Mouse (Mus musculus) embryonic facial prominence, embryonic 11.5 days (tissue): Measurements from ENCODE around the gene AA986860. TPM values are rescaled to one million over a fixed set of nuclear protein-coding genes. Genes with fewer than 3 reads are reported as not detected.

Source experiments
- ATAC-seq: fragments of 200-750 bp; cut with Nextera tagmentation; replicated peaks from 2 replicates; pipeline ENCODE4 v1.8.0; 2017; ENCODE audit warnings: low read depth; ENCODE audit not compliant: insufficient number of reproducible peaks, low FRiP score, low TSS enrichment
- DNase-seq: peaks from one replicate; pipeline ENCODE4 v3.0.0-alpha.2; 2015; ENCODE audit warnings: low spot score
- H3K27ac ChIP-seq: fragments of 300-500 bp; sonication (generic); replicated peaks from 2 replicates; pipeline ENCODE4 v1.5.1; 2014; ENCODE audit warnings: mild to moderate bottlenecking, low read depth, low read length, control low read depth
- H3K27me3 ChIP-seq: fragments of 300-500 bp; sonication (generic); 2 replicates; pipeline ENCODE4 v1.6.1; 2014; ENCODE audit warnings: mild to moderate bottlenecking, low read length, moderate library complexity, mixed read lengths; ENCODE audit not compliant: control insufficient read depth, insufficient read depth
- H3K36me3 ChIP-seq: fragments of 300-500 bp; sonication (generic); replicated peaks from 2 replicates; pipeline ENCODE4 v1.6.1; 2014; ENCODE audit warnings: low read depth, mild to moderate bottlenecking, low read length, moderate library complexity, mixed read lengths; ENCODE audit not compliant: control insufficient read depth, insufficient read depth
- H3K4me1 ChIP-seq: fragments of 300-500 bp; sonication (generic); 2 replicates; pipeline ENCODE4 v1.6.1; 2014; ENCODE audit warnings: low read length, mixed read lengths; ENCODE audit not compliant: control insufficient read depth, insufficient read depth
- H3K4me2 ChIP-seq: fragments of 300-500 bp; sonication (generic); 2 replicates; pipeline ENCODE4 v1.6.1; 2014; ENCODE audit warnings: low read depth, mild to moderate bottlenecking, control low read depth, low read length, moderate library complexity
- H3K4me3 ChIP-seq: fragments of 300-500 bp; sonication (generic); 2 replicates; pipeline ENCODE4 v1.5.1; 2014; ENCODE audit warnings: low read depth, low read length, control low read depth
- H3K9ac ChIP-seq: fragments of 300-500 bp; sonication (generic); replicated peaks from 2 replicates; pipeline ENCODE4 v1.6.1; 2014; ENCODE audit warnings: mild to moderate bottlenecking, control low read depth, low read length
- H3K9me3 ChIP-seq: fragments of 300-500 bp; sonication (generic); replicated peaks from 2 replicates; pipeline ENCODE4 v1.6.1; 2016; ENCODE audit warnings: mild to moderate bottlenecking, low read length, inconsistent platforms, mixed read lengths; ENCODE audit not compliant: control insufficient read depth
- WGBS: fragments of 180-500 bp; shearing (Covaris S2); extraction: QIAGEN DNeasy Blood & Tissue Kit; methylation state at CpG from one replicate; pipeline ENCODE4 v1.1.7; 2014; 5-methylcytosine and 5-hydroxymethylcytosine counted together
- polyA plus RNA-seq: library from polyadenylated mRNA; unstranded; fragments of >200 nt; fragmentation: Nextera tagmentation; extraction: Ambion mirVana; gene quantifications from 2 replicates; pipeline ENCODE4 v1.2.1, GENCODE M21; 2014

Gene AA986860
- 0.67 and 0.89 TPM in 2 replicates for polyA plus RNA-seq

DNA sequence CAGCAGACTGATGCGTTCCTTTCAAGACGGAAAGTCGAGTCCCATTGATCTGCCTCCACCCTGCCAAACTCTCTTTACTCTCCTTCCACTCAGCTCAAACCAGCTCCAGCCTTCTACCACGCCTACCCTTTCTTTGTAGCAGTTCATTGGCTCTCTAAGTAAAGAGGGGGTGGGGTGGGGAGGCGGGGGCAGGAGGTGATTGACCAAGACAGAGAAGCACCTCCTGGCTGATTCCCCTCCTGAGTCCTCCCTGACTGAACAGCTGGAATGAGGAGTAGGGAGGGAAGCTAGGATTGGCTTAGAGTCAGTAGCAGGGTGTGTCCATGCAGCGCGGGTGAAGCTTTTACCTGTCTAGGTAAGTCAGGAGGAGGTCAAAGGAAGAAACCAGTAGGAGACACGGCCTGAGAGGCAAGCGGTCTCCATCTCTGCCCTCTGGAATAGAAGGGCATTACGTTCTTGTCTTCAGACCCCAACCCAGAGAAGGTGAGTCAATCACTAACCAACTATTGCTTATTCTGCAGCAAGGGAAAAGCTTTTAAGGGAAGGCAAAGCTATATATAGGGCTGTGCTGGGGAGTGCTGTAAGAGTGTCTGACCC is at the start of gene AA986860:
TSS of gene AA986860 (plus strand) at position 236 of the 597 bp plus-strand sequence.
- no peaks in the 10 kb centered on the region for H3K9me3 ChIP-seq
- 5% methylated on average over 10 of the region's 10 CpGs for WGBS
- H3K27me3 ChIP-seq: no peaks in the 10 kb centered on the region
- peak; percentile 89 for ATAC-seq
- no peak within 1 kb of the TSS for H3K4me2 ChIP-seq
- H3K4me3 ChIP-seq: no peak within 1 kb of the TSS
- H3K9ac ChIP-seq: no peak within 1 kb of the TSS
- H3K4me1 ChIP-seq: no peaks in the 10 kb centered on the region
- DNase-seq: peak; percentile 48
- no peaks in the 10 kb centered on the region for H3K36me3 ChIP-seq
- no peak within 1 kb of the TSS for H3K27ac ChIP-seq

DNA sequence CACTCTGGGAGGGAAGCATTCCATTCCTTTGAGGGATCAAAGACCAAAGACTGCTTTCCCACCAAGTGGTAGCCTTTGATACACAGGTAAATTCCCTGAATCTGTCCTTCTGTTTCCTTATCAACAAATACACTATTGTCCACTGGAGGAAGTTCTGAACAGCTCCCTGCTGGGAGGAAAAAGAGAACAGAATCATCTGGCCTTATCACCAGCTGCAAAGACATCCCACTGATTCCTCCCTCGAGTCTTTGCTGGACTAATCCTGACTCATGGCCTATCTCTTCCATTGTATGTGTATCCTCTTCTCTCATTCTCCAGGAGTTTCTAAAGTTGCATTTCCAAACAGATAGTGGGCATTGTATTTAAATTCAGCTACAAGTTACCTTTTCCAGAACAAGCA is 47.9 kb upstream of the AA986860 start:
- Histone ChIP-seq H3K27ac (no peak overlapping the region), H3K36me3 (no peaks in the 10 kb centered on the region), H3K27me3 (no peaks in the 10 kb centered on the region), H3K4me2 (no peak overlapping the region), H3K4me3 (no peak overlapping the region), H3K9me3 (no peaks in the 10 kb centered on the region), H3K4me1 (no peaks in the 10 kb centered on the region), H3K9ac (no peak overlapping the region)
- WGBS: 50% methylated on average over 1 of the region's 1 CpGs
- no peak for DNase-seq
- no peak for ATAC-seq

DNA sequence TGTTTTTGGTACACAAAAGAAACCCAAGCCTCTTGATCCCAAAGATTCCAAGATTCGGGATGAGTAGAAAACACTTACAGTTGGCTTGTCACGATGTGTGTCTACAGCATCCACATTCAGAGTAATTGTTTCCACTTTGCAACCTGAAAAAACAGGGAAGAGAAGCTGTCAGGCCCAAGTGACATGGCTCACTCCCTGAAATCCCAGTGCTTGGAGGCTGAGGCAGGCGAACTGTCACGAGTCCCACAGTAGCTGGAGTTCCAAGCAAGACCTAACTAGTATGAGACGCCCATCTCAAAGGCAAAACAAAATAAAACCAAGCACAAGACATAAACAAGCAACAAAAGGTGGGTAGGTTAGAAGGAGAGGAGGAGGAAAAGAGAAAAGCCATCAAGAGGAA is 33.2 kb upstream of the AA986860 start:
- no peaks in the 10 kb centered on the region for H3K9me3 ChIP-seq
- H3K9ac ChIP-seq: no peak overlapping the region
- no peak overlapping the region for H3K27ac ChIP-seq
- H3K4me3 ChIP-seq: no peak overlapping the region
- ATAC-seq (no peak), DNase-seq (no peak)
- no peak overlapping the region for H3K4me2 ChIP-seq
- H3K4me1 ChIP-seq: no peaks in the 10 kb centered on the region
- H3K36me3 ChIP-seq: no peaks in the 10 kb centered on the region
- no peaks in the 10 kb centered on the region for H3K27me3 ChIP-seq
- 92% methylated on average over 5 of the region's 5 CpGs for WGBS

DNA sequence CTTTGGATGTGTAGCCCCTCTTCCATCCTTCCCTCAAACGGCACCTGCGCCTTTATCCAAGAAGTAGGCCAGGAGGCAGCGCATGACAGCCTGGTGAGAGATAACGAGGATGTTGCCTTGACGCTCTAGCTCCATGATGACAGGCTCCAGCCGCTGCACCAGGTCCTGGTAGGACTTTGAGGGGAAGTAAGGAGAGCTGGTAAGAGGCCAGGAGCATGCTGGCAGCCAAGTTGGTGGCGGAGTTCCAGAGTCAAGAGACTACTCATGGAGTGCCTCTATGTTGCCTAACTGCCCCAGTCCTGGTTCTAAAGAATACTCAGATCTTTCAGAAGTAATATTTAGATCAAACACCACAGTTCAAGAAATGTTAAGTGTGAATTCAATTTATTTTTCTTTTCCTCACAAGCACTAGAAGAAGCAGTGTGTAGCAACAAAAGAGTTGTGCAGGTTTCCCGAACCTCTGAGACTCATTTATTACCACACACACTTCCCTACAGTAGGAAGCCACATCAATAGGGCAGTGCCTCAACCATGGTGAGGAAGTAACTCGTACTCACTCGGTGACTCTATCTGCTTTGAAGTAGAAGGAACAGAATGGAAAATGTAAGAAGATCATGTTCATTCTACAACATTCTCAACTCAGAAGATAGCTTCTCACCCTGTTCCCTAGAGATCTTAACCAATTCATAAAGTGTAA is 31.7 kb upstream of the AA986860 start:
- 91% methylated on average over 10 of the region's 10 CpGs for WGBS
- Histone ChIP-seq H3K9me3 (no peaks in the 10 kb centered on the region), H3K36me3 (no peaks in the 10 kb centered on the region), H3K4me1 (no peaks in the 10 kb centered on the region), H3K27ac (no peak overlapping the region), H3K4me3 (no peak overlapping the region), H3K4me2 (no peak overlapping the region), H3K27me3 (no peaks in the 10 kb centered on the region), H3K9ac (no peak overlapping the region)
- ATAC-seq: no peak
- no peak for DNase-seq

DNA sequence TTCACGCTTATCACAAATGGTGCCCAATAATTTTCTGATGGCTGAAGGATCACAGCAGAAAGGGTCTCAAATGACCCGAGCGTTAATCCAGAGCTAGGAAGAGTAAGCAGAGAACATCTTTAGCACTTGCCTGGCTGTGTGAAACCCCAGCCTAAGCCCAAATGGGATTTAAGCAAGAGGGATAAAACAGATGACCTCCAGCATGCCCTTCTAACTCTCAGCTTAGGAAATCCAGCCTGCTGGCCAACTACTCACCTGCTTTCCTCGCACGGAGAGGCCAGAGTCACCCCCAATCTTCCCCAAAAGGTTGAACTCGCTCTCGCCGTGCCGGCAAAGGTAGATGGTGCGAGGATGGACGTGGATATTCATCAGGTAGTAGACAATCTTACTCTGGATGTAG is 29.8 kb upstream of the AA986860 start:
- no peak overlapping the region for H3K4me2 ChIP-seq
- no peaks in the 10 kb centered on the region for H3K4me1 ChIP-seq
- H3K36me3 ChIP-seq: no peaks in the 10 kb centered on the region
- ATAC-seq: no peak
- H3K9me3 ChIP-seq: no peaks in the 10 kb centered on the region
- H3K9ac ChIP-seq: no peak overlapping the region
- H3K27me3 ChIP-seq: no peaks in the 10 kb centered on the region
- DNase-seq: no peak
- H3K4me3 ChIP-seq: no peak overlapping the region
- H3K27ac ChIP-seq: no peak overlapping the region
- WGBS: 95% methylated on average over 11 of the region's 11 CpGs

DNA sequence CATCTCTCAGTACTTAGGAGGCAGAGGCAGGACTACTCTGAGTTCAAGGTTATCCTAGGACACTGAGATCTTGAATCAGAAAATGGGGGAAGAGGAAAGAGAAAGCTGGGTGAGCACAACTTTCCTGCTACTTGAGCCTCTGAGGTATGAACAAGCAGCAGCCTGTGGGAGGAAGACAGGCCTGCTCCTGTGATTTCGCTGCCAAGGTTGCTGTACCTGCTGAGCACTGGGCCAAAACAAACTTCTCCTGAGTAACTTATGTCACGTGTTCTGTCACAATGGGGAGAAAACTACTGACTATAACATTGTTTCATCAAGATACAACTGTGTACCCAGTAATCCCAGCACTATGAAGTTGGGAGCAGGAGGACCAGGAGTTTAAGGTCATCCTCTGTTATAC is 28.2 kb upstream of the AA986860 start:
- no peaks in the 10 kb centered on the region for H3K9me3 ChIP-seq
- H3K9ac ChIP-seq: no peak overlapping the region
- no peak overlapping the region for H3K27ac ChIP-seq
- no peak overlapping the region for H3K4me3 ChIP-seq
- H3K36me3 ChIP-seq: no peaks in the 10 kb centered on the region
- H3K4me2 ChIP-seq: no peak overlapping the region
- 83% methylated on average over 2 of the region's 2 CpGs for WGBS
- H3K4me1 ChIP-seq: no peaks in the 10 kb centered on the region
- no peaks in the 10 kb centered on the region for H3K27me3 ChIP-seq
- DNase-seq (no peak), ATAC-seq (no peak)

DNA sequence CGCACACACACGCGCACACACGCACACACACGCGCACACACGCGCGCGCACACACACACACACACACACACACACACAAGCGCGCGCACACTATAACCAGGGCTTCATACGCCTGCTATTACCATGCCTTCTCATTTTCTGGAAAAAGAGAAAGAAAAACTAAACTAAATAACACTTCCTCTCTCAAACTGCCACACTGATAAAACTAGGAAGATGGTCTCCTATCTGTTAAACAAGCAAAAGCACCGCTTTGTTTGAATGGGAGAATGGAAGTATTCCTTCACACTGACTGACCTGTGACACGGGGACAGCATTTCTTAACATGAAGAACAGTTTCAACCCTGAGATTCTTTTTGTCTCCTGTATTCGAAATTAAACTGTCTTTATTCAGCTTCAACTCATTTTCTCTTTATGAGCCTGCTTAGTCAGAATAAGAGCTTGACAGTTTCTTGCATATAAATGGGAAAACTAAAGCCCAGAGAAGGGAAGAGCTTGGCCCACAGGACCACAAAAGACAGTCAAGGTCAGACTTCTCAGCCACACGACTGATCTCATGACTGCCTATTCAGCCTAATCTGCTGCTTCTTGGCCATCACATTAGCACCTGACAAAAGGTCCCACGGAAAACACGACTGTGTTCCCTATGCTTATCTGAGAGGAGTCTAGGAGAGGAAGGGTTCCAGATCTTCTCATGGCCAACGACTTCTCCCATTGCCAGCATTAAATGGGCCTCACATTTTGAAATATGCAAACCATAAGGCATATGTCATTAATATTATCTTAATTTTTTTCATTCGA is 21.3 kb upstream of the AA986860 start:
- Histone ChIP-seq H3K4me1 (no peaks in the 10 kb centered on the region), H3K4me3 (no peak overlapping the region), H3K36me3 (no peaks in the 10 kb centered on the region), H3K4me2 (no peak overlapping the region), H3K9me3 (no peaks in the 10 kb centered on the region), H3K9ac (no peak overlapping the region), H3K27ac (no peak overlapping the region), H3K27me3 (no peaks in the 10 kb centered on the region)
- no peak for ATAC-seq
- DNase-seq: no peak
- 90% methylated on average over 22 of the region's 22 CpGs for WGBS

DNA sequence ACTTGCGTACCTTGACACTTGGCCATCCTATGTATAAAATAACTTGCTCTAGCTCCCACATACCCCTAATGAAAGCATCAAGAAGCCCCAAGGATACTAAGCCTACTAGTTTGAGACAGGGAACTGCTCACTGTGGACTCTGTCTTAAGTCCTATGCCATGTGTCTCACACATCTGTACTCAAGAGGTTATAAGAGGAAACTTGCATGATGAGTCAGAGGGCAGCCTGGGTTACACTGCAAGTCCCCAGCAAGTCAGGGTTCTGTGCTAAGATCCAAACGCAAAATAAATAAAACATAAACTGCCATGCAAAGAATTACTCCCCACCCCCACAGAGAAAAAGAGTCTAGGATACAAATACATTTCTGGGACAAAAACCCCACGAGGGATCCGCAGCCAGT is 17.7 kb upstream of the AA986860 start:
- Histone ChIP-seq H3K36me3 (no peaks in the 10 kb centered on the region), H3K4me3 (no peak overlapping the region), H3K4me2 (no peak overlapping the region), H3K27me3 (no peaks in the 10 kb centered on the region), H3K4me1 (no peaks in the 10 kb centered on the region), H3K9ac (no peak overlapping the region), H3K9me3 (no peaks in the 10 kb centered on the region), H3K27ac (no peak overlapping the region)
- no peak for ATAC-seq
- DNase-seq: no peak
- 80% methylated on average over 4 of the region's 4 CpGs for WGBS
